Mouse (Mus musculus) kidney, adult 2 months (tissue): ENCODE data around the gene Prpf40a. TPM values are rescaled to one million over a fixed set of nuclear protein-coding genes. Genes with fewer than 3 reads are reported as not detected.

Experiments
- DNase-seq: peaks from one replicate; pipeline ENCODE4 v3.0.0; 2021
- H3K27ac ChIP-seq: fragments of 200-500 bp; 2 replicates; pipeline ENCODE4 v1.5.1; 2012; ENCODE audit warnings: low read depth, low read length, control low read depth, inconsistent platforms; ENCODE audit not compliant: insufficient read depth
- H3K27me3 ChIP-seq: fragments of 200-500 bp; replicated peaks from 2 replicates; pipeline ENCODE4 v1.6.1; 2012; ENCODE audit warnings: mild to moderate bottlenecking, moderate library complexity, low read length, inconsistent platforms; ENCODE audit not compliant: control insufficient read depth, insufficient read depth
- H3K36me3 ChIP-seq: fragments of 200-500 bp; 2 replicates; pipeline ENCODE4 v1.6.1; 2012; ENCODE audit warnings: mild to moderate bottlenecking, moderate library complexity, low read length, inconsistent platforms; ENCODE audit not compliant: control insufficient read depth, insufficient read depth
- H3K4me1 ChIP-seq: fragments of 200-500 bp; 2 replicates; pipeline ENCODE4 v1.6.1; 2011; ENCODE audit warnings: low read length; ENCODE audit not compliant: control insufficient read depth, insufficient read depth
- H3K4me3 ChIP-seq: fragments of 200-500 bp; 2 replicates; pipeline ENCODE4 v1.5.1; 2011; ENCODE audit warnings: mild to moderate bottlenecking, low read depth, low read length, control low read depth; ENCODE audit not compliant: insufficient read depth
- CTCF ChIP-seq: fragments of 200-500 bp; conservative IDR thresholded peaks from 2 replicates; pipeline ENCODE4 v1.5.1; 2011; ENCODE audit warnings: low read depth, mild to moderate bottlenecking, control low read depth, low read length, moderate library complexity, mixed read lengths; ENCODE audit not compliant: insufficient read depth, insufficient read length
- POLR2A ChIP-seq: fragments of 200-500 bp; IDR thresholded peaks from one replicate; pipeline ENCODE4 v1.6.1; 2011; ENCODE audit warnings: low read depth, low read length, control low read depth
- WGBS: fragments of 180-500 bp; shearing (Covaris S2); methylation state at CpG from one replicate; pipeline ENCODE4 v1.1.7; 2018; 5-methylcytosine and 5-hydroxymethylcytosine counted together
- polyA plus RNA-seq: library from polyadenylated mRNA; depleted of rRNA; stranded (reverse); fragments of >200 nt; gene quantifications from 2 replicates; pipeline ENCODE4 v1.2.3, GENCODE M21; 2012; rRNA removed

Gene Prpf40a
- 13.8 and 16.4 TPM in 2 replicates for polyA plus RNA-seq

DNA sequence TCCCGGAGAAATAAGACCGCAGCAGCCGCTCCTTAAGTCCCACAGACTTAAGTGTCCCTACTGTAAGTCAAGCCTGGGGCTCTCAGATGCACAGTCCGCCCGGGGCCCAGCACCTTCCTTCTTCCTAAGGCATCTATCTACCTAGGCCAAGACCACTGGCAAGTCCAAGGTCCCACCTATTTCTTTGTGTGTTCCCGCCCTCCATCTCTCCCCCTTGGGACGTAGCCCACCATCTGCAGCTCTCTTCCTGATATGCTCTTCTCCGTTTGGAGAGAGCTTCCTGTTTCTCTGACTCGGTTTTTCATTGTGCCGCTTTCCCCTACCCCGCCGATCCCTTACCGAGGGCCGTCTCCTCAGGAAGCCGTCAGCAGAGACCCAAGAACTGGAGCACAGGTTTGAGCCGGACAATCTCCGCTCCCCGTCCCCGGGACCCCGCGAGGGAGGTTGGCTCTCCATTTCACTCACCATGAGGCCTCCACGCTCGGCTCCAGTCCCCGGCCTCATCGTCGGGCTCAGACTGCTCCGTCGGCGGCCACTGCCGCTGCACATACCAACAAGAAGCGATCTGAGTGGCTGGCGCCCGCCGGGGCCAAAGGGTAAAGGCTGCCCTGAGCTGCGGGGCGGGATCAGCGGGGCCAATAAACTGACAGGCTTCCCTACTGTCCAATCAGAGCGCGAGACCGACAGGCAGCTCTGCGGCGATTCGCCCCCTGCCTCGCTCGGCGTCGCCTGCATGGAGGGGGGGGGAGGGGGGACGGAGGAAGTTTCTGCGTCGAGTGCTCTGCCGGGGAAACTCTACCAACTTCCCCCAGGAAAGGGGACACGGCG, at the start of gene Prpf40a:
Gene Prpf40a (minus strand): TSS at position 601 of the 828 bp plus-strand sequence.
- Histone ChIP-seq H3K36me3 (no peaks in the 10 kb centered on the region; the same call in 1 of the 2 replicates), H3K27me3 (no peaks in the 10 kb centered on the region), H3K4me3 (peak within 1 kb of the TSS; percentile 96), H3K4me1 (0 out of 2 replicates have a peak, but pooled peaks cover 5% of the 10 kb centered on the region), H3K27ac (peak within 1 kb of the TSS; percentile 99)
- DNase-seq = peak; percentile 100
- under 1% methylated on average over 52 of the region's 53 CpGs for WGBS
- no peak for TF ChIP-seq CTCF
- peak; percentile 69 for TF ChIP-seq POLR2A

DNA sequence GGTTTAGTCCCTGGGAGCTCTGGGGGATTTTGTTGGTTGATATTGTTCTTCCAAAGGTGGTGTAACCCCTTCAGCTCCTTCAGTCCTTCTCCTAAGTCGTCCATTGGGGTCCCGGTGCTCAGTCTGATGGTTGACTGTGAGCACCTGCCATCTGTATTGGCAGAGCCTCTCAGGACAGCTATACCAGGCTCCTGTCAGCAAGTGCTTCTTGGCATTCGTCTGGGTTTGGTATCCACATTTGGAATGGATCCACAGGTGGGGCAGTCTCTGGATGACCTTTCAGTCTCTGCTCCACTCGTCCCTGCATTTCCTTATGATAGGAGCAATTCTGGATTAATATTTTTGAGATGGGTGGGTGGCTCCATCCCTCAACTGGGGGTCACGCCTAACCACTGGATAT, 31.2 kb upstream of the Prpf40a start:
- TF ChIP-seq CTCF = no peak
- peaks cover under 1% of the 10 kb centered on the region for H3K36me3 ChIP-seq
- H3K4me3 ChIP-seq = no peak overlapping the region
- WGBS = 86% methylated on average over 5 of the region's 5 CpGs
- no peaks in the 10 kb centered on the region for H3K4me1 ChIP-seq
- H3K27ac ChIP-seq = no peak overlapping the region
- H3K27me3 ChIP-seq = no peaks in the 10 kb centered on the region
- DNase-seq = no peak

DNA sequence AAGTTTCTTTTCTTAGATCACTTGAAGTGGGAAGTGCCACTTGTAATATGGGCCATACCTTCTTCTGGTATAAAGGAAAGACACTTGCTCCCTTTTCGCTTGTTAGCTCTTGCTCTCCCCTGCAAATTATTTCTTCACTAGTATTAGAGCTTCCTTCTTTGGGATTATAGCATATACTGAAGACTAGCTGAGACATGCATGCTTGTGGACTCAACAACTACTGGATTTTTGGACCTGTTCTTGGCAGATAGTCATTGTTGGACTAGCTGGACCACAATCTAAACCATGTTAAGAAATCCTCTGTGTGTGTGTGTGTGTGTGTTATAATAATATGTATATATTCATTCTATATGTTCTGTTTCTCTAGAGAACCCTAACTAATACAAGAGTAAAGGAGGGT, 22.4 kb upstream of the Prpf40a start:
- Histone ChIP-seq H3K27ac (no peak overlapping the region), H3K4me3 (no peak overlapping the region), H3K27me3 (no peaks in the 10 kb centered on the region), H3K36me3 (peaks cover 2% of the 10 kb centered on the region), H3K4me1 (no peaks in the 10 kb centered on the region)
- 96% methylated on average over 1 of the region's 1 CpGs for WGBS
- no peak for DNase-seq
- TF ChIP-seq CTCF (no peak), POLR2A (no peak)

DNA sequence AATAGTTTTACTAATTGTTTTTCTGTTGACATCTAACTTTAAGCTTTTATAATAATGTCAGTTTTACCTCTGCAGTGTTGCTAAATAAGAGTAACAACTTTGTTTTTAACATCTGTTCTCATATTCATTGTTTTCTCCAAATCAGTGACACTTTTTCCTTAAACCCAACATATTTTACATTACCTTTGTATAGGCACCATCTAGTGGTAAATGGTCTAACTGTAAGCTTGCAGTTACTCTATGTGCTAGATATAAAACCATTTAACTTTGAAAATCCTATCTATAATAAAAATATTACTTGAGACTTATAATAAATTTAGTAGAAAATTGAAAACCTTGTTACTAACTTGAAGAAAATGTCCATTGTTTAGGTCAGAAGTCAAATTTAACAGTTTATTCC, 15.7 kb upstream of the Prpf40a start:
- no peaks in the 10 kb centered on the region; the same call in 1 of the 2 replicates for H3K36me3 ChIP-seq
- H3K27ac ChIP-seq = no peak overlapping the region
- no peaks in the 10 kb centered on the region for H3K27me3 ChIP-seq
- H3K4me1 ChIP-seq = no peaks in the 10 kb centered on the region
- DNase-seq = no peak
- TF ChIP-seq POLR2A (no peak), CTCF (no peak)
- H3K4me3 ChIP-seq = no peak overlapping the region

DNA sequence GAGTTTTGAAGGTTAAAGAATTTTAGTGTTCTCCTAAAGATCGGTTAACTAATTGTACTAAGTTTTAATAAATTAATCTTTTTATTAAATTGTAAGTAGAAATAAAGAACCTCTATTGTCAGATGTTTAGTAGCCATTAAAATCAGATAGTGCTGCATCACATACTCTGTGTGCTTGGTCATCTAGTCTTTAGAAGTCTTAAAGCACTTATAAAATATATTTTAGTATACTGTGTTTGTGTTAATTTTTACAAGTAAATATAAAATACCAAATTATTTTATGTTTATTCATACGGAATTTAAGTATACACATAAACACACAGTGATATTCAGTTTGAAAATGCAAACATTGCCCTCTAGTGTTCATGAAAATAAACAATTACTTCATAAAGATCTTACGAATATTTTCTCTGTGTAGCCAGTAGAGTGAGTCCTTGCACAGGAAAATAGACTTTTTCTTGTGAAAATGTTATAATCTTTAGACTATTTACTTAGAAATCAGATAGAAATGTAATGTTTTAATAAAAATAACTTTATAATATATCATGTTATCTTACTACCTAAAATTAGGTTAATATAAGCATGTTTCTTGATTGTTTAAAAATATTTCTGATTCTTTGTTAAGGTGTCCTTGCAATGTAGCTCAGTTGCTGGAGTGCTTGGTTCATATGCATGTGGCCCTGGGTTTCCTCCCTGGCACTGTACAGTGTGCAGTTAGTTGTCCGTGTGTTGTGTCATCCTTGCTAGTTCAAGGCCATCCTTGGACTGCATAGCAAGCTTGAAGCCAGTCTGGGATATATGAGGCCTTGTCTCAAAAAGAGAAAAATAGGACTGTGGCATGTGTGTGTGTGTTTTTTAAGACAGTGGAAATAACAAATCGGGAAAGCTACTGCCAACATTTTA, 13.5 kb upstream of the Prpf40a start:
- Histone ChIP-seq H3K36me3 (no peaks in the 10 kb centered on the region), H3K27me3 (no peaks in the 10 kb centered on the region), H3K27ac (no peak overlapping the region), H3K4me3 (no peak overlapping the region), H3K4me1 (no peaks in the 10 kb centered on the region)
- no peak for TF ChIP-seq POLR2A
- peak; percentile 17; the same call in 1 of the 2 replicates for TF ChIP-seq CTCF
- peak; percentile 16 for DNase-seq
- WGBS = 56% methylated on average over 5 of the region's 5 CpGs

DNA sequence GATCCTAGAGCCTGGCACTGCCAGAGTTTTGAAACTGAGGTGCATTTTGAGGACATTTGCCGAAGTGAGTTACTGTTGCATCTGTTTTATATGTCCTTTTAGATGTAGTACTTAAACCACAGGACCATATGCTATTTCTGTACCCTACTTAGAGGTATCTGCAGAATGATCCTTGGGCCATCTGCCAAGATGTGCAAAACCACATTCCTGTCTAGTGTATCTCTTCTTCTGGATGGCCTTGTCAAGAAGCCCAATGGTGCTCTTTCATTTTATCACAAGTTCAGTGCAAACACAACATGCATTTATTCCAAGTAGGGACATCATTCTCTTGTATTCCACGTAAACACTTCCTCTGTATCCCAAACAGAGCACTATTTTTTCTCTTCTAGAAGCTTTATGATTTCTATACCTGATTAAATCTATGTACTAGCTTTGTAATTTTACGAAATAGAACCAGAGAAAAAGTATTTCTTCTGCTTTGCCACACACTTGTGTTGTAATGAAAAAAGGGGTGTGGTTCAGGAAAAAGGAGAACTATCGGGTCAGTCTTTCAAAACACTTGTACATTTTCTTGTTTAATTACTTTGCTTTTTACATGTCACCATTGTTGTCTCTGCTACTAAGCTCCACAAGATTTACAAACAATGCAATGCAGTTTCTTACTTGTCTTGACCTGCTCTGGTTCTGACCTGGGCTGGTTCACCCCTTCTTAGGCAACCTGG, 9.2 kb upstream of the Prpf40a start:
- Histone ChIP-seq H3K36me3 (peaks cover 2% of the 10 kb centered on the region; the same call in 1 of the 2 replicates), H3K27me3 (no peaks in the 10 kb centered on the region), H3K4me1 (no peaks in the 10 kb centered on the region), H3K27ac (no peak overlapping the region), H3K4me3 (no peak overlapping the region)
- WGBS = 87% methylated on average over 4 of the region's 4 CpGs
- no peak for DNase-seq
- TF ChIP-seq POLR2A (no peak), CTCF (no peak)
